ENCODE assay signal across 8 mouse cellular contexts in the genomic region with DNA sequence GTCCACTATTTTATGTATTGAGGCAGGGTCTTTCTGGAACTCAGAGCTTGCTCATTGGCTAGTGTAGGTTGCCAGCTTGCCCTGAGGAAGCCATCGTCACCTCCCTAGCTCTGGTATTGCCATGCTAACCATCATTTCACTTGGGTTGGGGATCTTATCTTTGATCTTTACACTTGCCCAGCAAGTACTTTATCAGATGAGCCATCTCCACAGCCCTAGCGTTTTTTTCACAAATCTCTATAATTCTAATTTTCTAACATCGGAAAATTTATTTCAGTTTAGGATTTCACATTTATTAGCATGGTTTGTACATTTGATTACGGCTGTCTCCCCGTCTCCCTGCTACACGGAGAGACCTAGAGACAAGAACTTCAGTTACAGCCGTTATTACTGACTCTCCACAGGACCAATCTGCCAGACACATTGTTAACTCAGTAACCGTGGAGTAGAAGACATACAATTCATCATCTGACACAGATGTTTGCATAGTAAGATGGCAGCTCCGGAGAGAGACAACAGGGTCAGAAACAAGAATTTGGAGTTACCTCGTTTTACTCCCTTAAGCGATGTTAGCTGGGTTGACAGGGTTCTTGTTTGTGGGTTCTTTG. TPM values are rescaled to one million over a fixed set of nuclear protein-coding genes. Genes with fewer than 3 reads are reported as not detected.
DNase-seq lines count a peak whose midpoint lies in the region; ATAC-seq and TF ChIP-seq lines count a peak whose summit lies in the region.

No protein-coding gene starts in this region.

- H3K9ac ChIP-seq in heart, embryonic 11.5 days (ENCODE audit: low read depth, low read length): peak overlapping the region; percentile 89
- H3K9ac ChIP-seq in ES-E14 (ENCODE audit: insufficient read depth, low read depth, low read length, poor library complexity, severe bottlenecking): peak overlapping the region; percentile 90
- peak overlapping the region; percentile 67 for H3K9ac ChIP-seq in forebrain, embryonic 16.5 days (replicated peaks; ENCODE audit: low read depth, low read length)

- in situ Hi-C loops in ES-E14 (cut with MboI; ENCODE audit: low sequenced_read_pairs in 2 of 2, unreplicated experiment in 2 of 2): no loop called here

- no peak for ATAC-seq in heart, embryonic 11.5 days (replicated peaks; ENCODE audit: insufficient number of reproducible peaks, low FRiP score, low TSS enrichment)
- ATAC-seq in forebrain, embryonic 16.5 days: peak; percentile 21; the same call in 1 of the 2 replicates

- H3K4me1 ChIP-seq in heart, embryonic 11.5 days (ENCODE audit: control insufficient read depth, insufficient read depth, low read length): 0 out of 2 replicates have a peak, but pooled peaks cover 8% of the 10 kb centered on the region
- H3K4me1 ChIP-seq in ES-E14 (ENCODE audit: control insufficient read depth in 2 of 2, insufficient read depth in 2 of 2, low read length in 2 of 2, poor library complexity in 1 of 2): peaks cover 0 to 6% of the 10 kb centered on the region in 2 experiments; a peak in 2 of 4 replicates
- H3K4me1 ChIP-seq in forebrain, embryonic 16.5 days (replicated peaks; ENCODE audit: control insufficient read depth, insufficient read depth, low read length): peaks cover 14% of the 10 kb centered on the region
- peaks cover 56% of the 10 kb centered on the region for H3K4me1 ChIP-seq in megakaryocyte, embryonic 14.5 days

- H3K4me2 ChIP-seq in heart, embryonic 11.5 days: peak overlapping the region; percentile 66
- peak overlapping the region; percentile 62 for H3K4me2 ChIP-seq in forebrain, embryonic 16.5 days (ENCODE audit: low read length)

- DNase-seq in heart, adult 9 months (ENCODE audit: low spot score in 2 of 2): no peak
- DNase-seq in ES-E14 (ENCODE audit: low read depth, low spot score): no peak
- no peak for DNase-seq in cerebellum, adult 8-10 months
- no peak for DNase-seq in cerebellum, adult 11-12 months
- DNase-seq in adrenal gland, adult 8-10 months: no peak

- WGBS in heart, embryonic 11.5 days (ENCODE audit: insufficient replicate concordance): 12% methylated on average over 11 of the region's 11 CpGs
- 15% methylated on average over 11 of the region's 11 CpGs for WGBS in forebrain, embryonic 16.5 days

- H3K9me3 ChIP-seq in heart, embryonic 11.5 days (replicated peaks; ENCODE audit: control insufficient read depth, low read length): no peaks in the 10 kb centered on the region
- no peaks in the 10 kb centered on the region for H3K9me3 ChIP-seq in ES-E14 (ENCODE audit: control insufficient read depth, insufficient read depth, low read depth, low read length)
- H3K9me3 ChIP-seq in forebrain, embryonic 16.5 days (ENCODE audit: control insufficient read depth, low read length): no peaks in the 10 kb centered on the region
- no peaks in the 10 kb centered on the region for H3K9me3 ChIP-seq in megakaryocyte, embryonic 14.5 days

- H3K27ac ChIP-seq in heart, embryonic 11.5 days (ENCODE audit: low read depth, low read length): peak overlapping the region; percentile 86
- H3K27ac ChIP-seq in ES-E14 (ENCODE audit: insufficient read depth, low read depth, low read length, poor library complexity, severe bottlenecking): peak overlapping the region; percentile 84
- H3K27ac ChIP-seq in forebrain, embryonic 16.5 days (ENCODE audit: low read length): peak overlapping the region; percentile 98

- no peaks in the 10 kb centered on the region for H3K36me3 ChIP-seq in heart, embryonic 11.5 days (ENCODE audit: control insufficient read depth, insufficient read depth, low read length)
- no peaks in the 10 kb centered on the region; the same call in 1 of the 2 replicates for H3K36me3 ChIP-seq in ES-E14 (ENCODE audit: control insufficient read depth, insufficient read depth, low read length, poor library complexity, severe bottlenecking)
- no peaks in the 10 kb centered on the region for H3K36me3 ChIP-seq in forebrain, embryonic 16.5 days (ENCODE audit: control insufficient read depth, insufficient read depth)
- peaks cover 20% of the 10 kb centered on the region for H3K36me3 ChIP-seq in megakaryocyte, embryonic 14.5 days (replicated peaks; ENCODE audit: low read length)

- peak overlapping the region; percentile 88 for H3K4me3 ChIP-seq in heart, embryonic 11.5 days (ENCODE audit: low read depth, low read length)
- H3K4me3 ChIP-seq in ES-E14 (ENCODE audit: insufficient read depth in 1 of 2, low read depth in 1 of 2, low read length in 2 of 2, poor library complexity in 1 of 2, severe bottlenecking in 1 of 2): peak overlapping the region; percentile 87 to 88
- peak overlapping the region; percentile 94 for H3K4me3 ChIP-seq in forebrain, embryonic 16.5 days (replicated peaks; ENCODE audit: low read length)
- H3K4me3 ChIP-seq in megakaryocyte, embryonic 14.5 days (replicated peaks): peak overlapping the region; percentile 94

- H3K27me3 ChIP-seq in heart, embryonic 11.5 days (ENCODE audit: control insufficient read depth, insufficient read depth, low read length): no peaks in the 10 kb centered on the region
- no peaks in the 10 kb centered on the region for H3K27me3 ChIP-seq in forebrain, embryonic 16.5 days (replicated peaks; ENCODE audit: control insufficient read depth, insufficient read depth, low read length)
- H3K27me3 ChIP-seq in megakaryocyte, embryonic 14.5 days (replicated peaks): no peaks in the 10 kb centered on the region

TF ChIP-seq in ES-E14, 5 proteins besides CTCF, POLR2A, EP300 and RAD21:
- no peak for TF ChIP-seq ZNF384 (IDR thresholded peaks at IDR 0.05; ENCODE audit: low read depth, low read length)
- TF ChIP-seq ZC3H11A (IDR thresholded peaks at IDR 0.05; ENCODE audit: borderline replicate concordance, low read depth, low read length): no peak
- TF ChIP-seq CHD2 (IDR thresholded peaks at IDR 0.05; ENCODE audit: low read depth, low read length): no peak
- no peak for TF ChIP-seq HCFC1 (IDR thresholded peaks at IDR 0.05; ENCODE audit: borderline replicate concordance, insufficient read depth, low read length)
- TF ChIP-seq MAFK (IDR thresholded peaks at IDR 0.05; ENCODE audit: insufficient read depth, low read depth, low read length): no peak
TF ChIP-seq in ES-E14: peak in this region for 0.

RNA-seq across cellular contexts. Expression of a gene that starts 6.5 kb away (rescaled TPM):
- 17.4 and 18.1 TPM in 2 replicates for polyA plus RNA-seq in heart, embryonic 11.5 days (2014; fragmentation: Nextera tagmentation; extraction: Ambion mirVana)
- total RNA-seq in ES-E14 (2012; rRNA removed): 44.3 and 50.8 TPM in 2 replicates
- polyA plus RNA-seq in forebrain, embryonic 16.5 days (2015; fragmentation: Nextera tagmentation; extraction: Ambion mirVana): 18.9 and 20.2 TPM in 2 replicates
- polyA plus RNA-seq in megakaryocyte, embryonic 14.5 days (2012; ENCODE audit: insufficient read depth, low replicate concordance): 74.8 and 193 TPM in 2 replicates
- total RNA-seq in adrenal gland, adult 8-10 months (2022): 10 to 100 TPM; 46.8 to 58.8 (median 49.5) TPM

RNA-seq across cellular contexts. Expression of a gene that starts 24.0 kb away (rescaled TPM):
- 6.7 and 8.3 TPM in 2 replicates for polyA plus RNA-seq in heart, embryonic 11.5 days (2014; fragmentation: Nextera tagmentation; extraction: Ambion mirVana)
- 38.9 and 47.7 TPM in 2 replicates for total RNA-seq in ES-E14 (2012; rRNA removed)
- 28.3 and 33.7 TPM in 2 replicates for polyA plus RNA-seq in forebrain, embryonic 16.5 days (2015; fragmentation: Nextera tagmentation; extraction: Ambion mirVana)
- polyA plus RNA-seq in megakaryocyte, embryonic 14.5 days (2012; ENCODE audit: insufficient read depth, low replicate concordance): 12.4 and 15.2 TPM in 2 replicates
- total RNA-seq in adrenal gland, adult 8-10 months (2022): 10 to 100 TPM; 29.2 to 51.3 (median 39.1) TPM

RNA-seq across cellular contexts. Expression of a gene that starts 38.1 kb away (rescaled TPM):
- polyA plus RNA-seq in heart, embryonic 11.5 days (2014; fragmentation: Nextera tagmentation; extraction: Ambion mirVana): 21.0 and 25.6 TPM in 2 replicates
- total RNA-seq in ES-E14 (2012; rRNA removed): 78.5 and 108 TPM in 2 replicates
- polyA plus RNA-seq in forebrain, embryonic 16.5 days (2015; fragmentation: Nextera tagmentation; extraction: Ambion mirVana): 36.6 and 42.4 TPM in 2 replicates
- polyA plus RNA-seq in megakaryocyte, embryonic 14.5 days (2012; ENCODE audit: insufficient read depth, low replicate concordance): 3.2 TPM in 1 of 2 replicates, not detected in the other
- 10 to 100 TPM; 38.8 to 73.6 (median 49.8) TPM for total RNA-seq in adrenal gland, adult 8-10 months (2022)

RNA-seq across cellular contexts. Expression of a gene that starts 39.1 kb away (rescaled TPM):
- polyA plus RNA-seq in heart, embryonic 11.5 days (2014; fragmentation: Nextera tagmentation; extraction: Ambion mirVana): 28.8 and 30.2 TPM in 2 replicates
- 18.3 and 30.4 TPM in 2 replicates for total RNA-seq in ES-E14 (2012; rRNA removed)
- 29.8 and 35.9 TPM in 2 replicates for polyA plus RNA-seq in forebrain, embryonic 16.5 days (2015; fragmentation: Nextera tagmentation; extraction: Ambion mirVana)
- polyA plus RNA-seq in megakaryocyte, embryonic 14.5 days (2012; ENCODE audit: insufficient read depth, low replicate concordance): 103 and 212 TPM in 2 replicates
- total RNA-seq in adrenal gland, adult 8-10 months (2022): 10 to 100 TPM; 18.6 to 25.1 (median 20.7) TPM

RNA-seq across cellular contexts. Expression of a gene that starts 42.5 kb away (rescaled TPM):
- polyA plus RNA-seq in heart, embryonic 11.5 days (2014; fragmentation: Nextera tagmentation; extraction: Ambion mirVana): 17.9 and 18.4 TPM in 2 replicates
- 15.8 and 24.5 TPM in 2 replicates for total RNA-seq in ES-E14 (2012; rRNA removed)
- polyA plus RNA-seq in forebrain, embryonic 16.5 days (2015; fragmentation: Nextera tagmentation; extraction: Ambion mirVana): 7.3 and 8.4 TPM in 2 replicates
- polyA plus RNA-seq in megakaryocyte, embryonic 14.5 days (2012; ENCODE audit: insufficient read depth, low replicate concordance): 68.0 and 210 TPM in 2 replicates
- 10 to 100 TPM in 3 of 4 experiments, 1 to 10 TPM in 1; 7.6 to 32.8 (median 18.4) TPM for total RNA-seq in adrenal gland, adult 8-10 months (2022)
